Mouse (Mus musculus): ENCODE measurements at regions not wholly inside any gene's neighbourhood (a gene's known extent, or its start where the extent isn't known, plus 50 kb on each side); places are given as distances from the start of the nearest gene placed in this dataset.

DNA sequence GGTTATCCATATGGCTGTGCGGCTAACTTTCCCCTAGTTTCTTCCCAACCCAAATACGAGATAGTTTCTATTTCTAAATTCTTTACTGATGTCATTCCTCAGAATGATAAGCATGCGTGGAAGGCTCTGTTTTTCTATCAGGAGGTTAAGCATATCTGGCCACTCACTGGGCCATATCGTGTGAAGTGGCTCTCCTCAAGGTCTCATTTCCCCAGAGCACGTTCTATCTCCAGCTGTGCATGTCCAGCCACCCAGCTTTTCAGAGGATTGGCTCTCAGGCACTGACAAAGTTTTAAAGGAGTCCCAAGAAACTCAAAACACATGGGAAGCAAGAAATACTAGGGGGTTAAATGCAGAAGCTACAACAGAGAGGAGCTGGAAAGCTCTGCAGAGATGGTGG, 205.8 kb downstream of the Gm10260 start:
- no peak for TF ChIP-seq SIN3A (IDR thresholded peaks at IDR 0.05; ENCODE audit: low read length)
- no peak for TF ChIP-seq MEF2A (IDR thresholded peaks at IDR 0.05; ENCODE audit: extremely low read depth, insufficient replicate concordance, low read depth, low read length, poor library complexity, severe bottlenecking)
- no peak for TF ChIP-seq USF2 (IDR thresholded peaks at IDR 0.05; ENCODE audit: borderline replicate concordance in 1 of 2, insufficient read depth in 1 of 2, low read depth in 1 of 2, low read length in 2 of 2)
- TF ChIP-seq RAD21 (IDR thresholded peaks at IDR 0.05; ENCODE audit: low read depth, low read length), result no peak
- no peak for TF ChIP-seq POLR2AphosphoS5 (IDR thresholded peaks at IDR 0.05; ENCODE audit: borderline replicate concordance, low read depth, low read length)
- TF ChIP-seq MYB (IDR thresholded peaks at IDR 0.05; ENCODE audit: low read depth, low read length), result no peak
- TF ChIP-seq ZNF384 (IDR thresholded peaks at IDR 0.05; ENCODE audit: low read depth, low read length), result no peak
- TF ChIP-seq MAX (IDR thresholded peaks at IDR 0.05; ENCODE audit: low read length), result no peak
- TF ChIP-seq MXI1 (IDR thresholded peaks at IDR 0.05; ENCODE audit: low read depth, low read length), result no peak
- TF ChIP-seq GABPA (IDR thresholded peaks at IDR 0.05; ENCODE audit: low read depth, low read length), result no peak
- TF ChIP-seq EP300 (IDR thresholded peaks at IDR 0.05; ENCODE audit: low read depth in 1 of 2, low read length in 2 of 2), result no peak
- no peak for TF ChIP-seq NELFE (IDR thresholded peaks at IDR 0.05; ENCODE audit: low read depth, low read length)
- no peak for TF ChIP-seq ELF1 (IDR thresholded peaks at IDR 0.05; ENCODE audit: low read depth, low read length)
- no peak for TF ChIP-seq HCFC1 (IDR thresholded peaks at IDR 0.05; ENCODE audit: low read depth, low read length)
- no peak for TF ChIP-seq MAFK (IDR thresholded peaks at IDR 0.05; ENCODE audit: borderline replicate concordance, low read depth, low read length)
- no peak for TF ChIP-seq ZMIZ1 (IDR thresholded peaks at IDR 0.05; ENCODE audit: low read depth, low read length)
- Histone ChIP-seq H3K27me3 (ENCODE audit: control insufficient read depth in 1 of 2, insufficient read depth in 2 of 2, low read length in 2 of 2) (no peaks in the 10 kb centered on the region; a peak in 1 of 4 replicates), H3K4me3 (ENCODE audit: control insufficient read depth in 1 of 2, insufficient read depth in 1 of 2, low read depth in 2 of 2, low read length in 2 of 2) (no peak overlapping the region), H3K27ac (ENCODE audit: control insufficient read depth, low read depth, low read length) (no peak overlapping the region), H3K36me3 (ENCODE audit: control insufficient read depth in 1 of 2, insufficient read depth in 2 of 2, low read length in 2 of 2) (no peaks in the 10 kb centered on the region), H3K9me3 (replicated peaks; ENCODE audit: insufficient read depth, low read length) (no peaks in the 10 kb centered on the region), H3K9ac (ENCODE audit: control insufficient read depth, low read depth, low read length, poor library complexity, severe bottlenecking) (no peak overlapping the region), H3K79me2 (ENCODE audit: control insufficient read depth, insufficient read depth, low read length, poor library complexity) (no peaks in the 10 kb centered on the region), H3K4me1 (ENCODE audit: control insufficient read depth in 1 of 2, insufficient read depth in 2 of 2, low read length in 2 of 2) (no peaks in the 10 kb centered on the region)
- no peak for DNase-seq (ENCODE audit: low read depth, low spot score)

DNA sequence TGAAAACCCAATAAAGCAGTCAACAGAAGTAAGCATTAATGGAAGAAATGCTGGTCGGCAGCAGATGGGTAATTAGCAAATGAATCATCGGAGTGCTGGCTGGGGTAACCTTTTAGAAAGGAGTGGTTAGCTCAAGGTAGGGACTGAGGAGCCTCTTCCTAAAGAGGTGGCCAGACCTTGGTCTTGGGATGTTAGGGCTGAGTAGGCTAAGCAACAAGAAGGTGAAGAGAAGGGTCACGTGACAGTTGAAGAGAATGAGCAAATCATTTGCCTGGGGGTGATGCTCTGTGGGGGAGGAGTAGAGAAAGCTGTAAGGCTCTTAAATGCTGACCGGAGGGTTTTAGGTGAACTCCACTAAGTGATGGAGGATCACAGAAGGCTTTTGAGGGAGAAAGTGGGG, 208.2 kb downstream of the Gm10260 start:
- Histone ChIP-seq H3K79me2 (ENCODE audit: control insufficient read depth, insufficient read depth, low read length, poor library complexity) (no peaks in the 10 kb centered on the region), H3K27me3 (ENCODE audit: control insufficient read depth in 1 of 2, insufficient read depth in 2 of 2, low read length in 2 of 2) (no peaks in the 10 kb centered on the region), H3K36me3 (ENCODE audit: control insufficient read depth in 1 of 2, insufficient read depth in 2 of 2, low read length in 2 of 2) (no peaks in the 10 kb centered on the region), H3K9me3 (replicated peaks; ENCODE audit: insufficient read depth, low read length) (no peaks in the 10 kb centered on the region), H3K4me1 (ENCODE audit: control insufficient read depth in 1 of 2, insufficient read depth in 2 of 2, low read length in 2 of 2) (no peaks in the 10 kb centered on the region), H3K4me3 (ENCODE audit: control insufficient read depth in 1 of 2, insufficient read depth in 1 of 2, low read depth in 2 of 2, low read length in 2 of 2) (no peak overlapping the region), H3K9ac (ENCODE audit: control insufficient read depth, low read depth, low read length, poor library complexity, severe bottlenecking) (no peak overlapping the region), H3K27ac (ENCODE audit: control insufficient read depth, low read depth, low read length) (no peak overlapping the region)
- 0 out of 2 replicates have a peak, but pooled peaks have one; percentile 12 for TF ChIP-seq USF1 (IDR thresholded peaks at IDR 0.05; ENCODE audit: low read depth, low read length)
- TF ChIP-seq POLR2AphosphoS5 (IDR thresholded peaks at IDR 0.05; ENCODE audit: borderline replicate concordance, low read depth, low read length), result no peak
- no peak for DNase-seq (ENCODE audit: low read depth, low spot score)

Data from MEL (cell line).